Mouse (Mus musculus): ENCODE results near the gene Nmur1.

- TF ChIP-seq CTCF (IDR thresholded peaks at IDR 0.05; ENCODE audit: low read depth) (no peak), EP300 (IDR thresholded peaks at IDR 0.05; ENCODE audit: low read depth) (no peak)
Observed at GRCm38 (mm10) chr1:86379161-86379569, 46.9 kb downstream of the Nmur1 start.
